Mouse (Mus musculus) kidney, adult 11 months (tissue): ENCODE measurements around the gene Marcks.
A peak's percentile ranks its signal among the peaks of the same experiment; 100 is the strongest.

Experiments
- DNase-seq: peaks from one replicate; pipeline ENCODE4 v3.0.0; 2022

Gene Marcks

GRCm38 (mm10) chr10:37138778-37139442, at the start of gene Marcks:
Gene Marcks (minus strand): TSS chr10:37138920.
- peak; percentile 69 for DNase-seq

DNA sequence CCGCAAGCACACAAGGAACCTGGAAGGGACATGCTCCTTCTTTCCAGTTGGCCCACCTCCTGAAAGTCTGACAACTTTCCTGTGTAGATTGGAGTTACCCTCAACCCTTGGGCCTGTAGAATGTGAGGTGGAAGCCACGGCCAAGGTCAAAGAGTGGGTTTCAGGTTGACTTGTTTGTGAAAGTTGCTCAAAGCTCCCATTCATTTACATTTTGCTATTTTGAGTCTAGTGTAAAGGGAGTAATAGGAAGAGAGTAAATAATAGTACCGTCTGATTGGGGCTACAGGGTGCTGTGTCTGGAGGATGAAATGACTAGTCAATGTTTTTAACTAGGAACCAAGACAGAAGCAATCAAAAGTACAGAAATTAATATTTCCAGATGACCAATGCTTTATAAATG, 38.4 kb upstream of the Marcks start:
- DNase-seq, result no peak

- DNase-seq, result no peak
Observed at GRCm38 (mm10) chr10:37172416-37172950, 33.8 kb upstream of the Marcks start.

DNA sequence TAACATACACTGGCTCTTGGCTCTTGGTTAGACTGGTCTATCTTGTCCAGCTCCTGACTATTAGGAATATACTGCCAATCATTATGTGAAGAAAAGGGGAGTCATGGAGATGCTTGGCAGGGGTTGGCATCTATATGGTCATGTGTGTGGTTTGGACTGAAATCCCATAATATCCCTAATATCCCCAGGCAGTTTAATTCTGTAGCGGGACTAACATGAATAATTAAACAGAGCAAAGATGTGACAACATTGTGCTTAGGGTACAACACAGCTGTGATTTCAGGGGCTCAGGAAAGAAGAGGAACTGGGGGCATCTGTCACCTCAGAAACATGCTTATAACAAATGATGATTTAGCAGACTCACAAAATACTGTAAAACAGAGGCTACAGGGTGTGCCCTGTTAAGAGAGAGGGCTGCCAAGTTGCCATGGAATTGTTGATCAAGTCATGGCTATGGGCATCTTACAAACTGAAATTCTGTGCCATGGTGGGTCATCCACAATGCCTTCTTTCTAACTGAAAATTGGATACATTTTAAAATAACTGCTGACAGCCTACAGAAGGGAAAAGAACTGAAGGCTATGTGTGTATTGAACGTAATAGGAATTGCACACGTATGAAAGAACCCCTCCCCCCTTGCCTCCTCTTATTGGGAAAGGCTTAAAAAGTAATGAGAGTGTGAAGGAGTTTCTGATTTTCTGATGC, 33.1 kb upstream of the Marcks start:
- no peak for DNase-seq

DNA sequence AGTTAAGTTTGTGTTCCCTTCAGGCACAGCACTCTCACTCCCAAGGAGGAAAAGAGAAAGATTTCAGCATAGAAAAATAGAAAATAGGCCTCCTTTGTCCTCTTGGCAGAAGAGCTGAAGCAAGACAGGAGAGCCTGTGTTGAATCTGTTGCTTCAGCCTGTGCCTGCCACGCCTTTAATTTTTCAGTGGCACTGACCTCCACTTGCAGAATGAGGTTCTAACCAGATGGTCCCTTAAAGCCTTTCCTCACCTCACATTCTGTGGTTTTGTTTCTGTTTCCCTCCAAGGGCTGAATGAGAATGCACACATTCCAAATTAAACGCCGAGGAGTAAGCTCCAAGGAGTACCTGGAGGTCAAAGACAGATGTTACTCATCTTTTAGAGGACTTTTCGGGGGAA, 32.2 kb upstream of the Marcks start:
- DNase-seq, result no peak

- DNase-seq, result no peak
Observed at GRCm38 (mm10) chr10:37170466-37170865, 31.7 kb upstream of the Marcks start.

GRCm38 (mm10) chr10:37167527-37167926, 28.8 kb upstream of the Marcks start:
- no peak for DNase-seq

DNA sequence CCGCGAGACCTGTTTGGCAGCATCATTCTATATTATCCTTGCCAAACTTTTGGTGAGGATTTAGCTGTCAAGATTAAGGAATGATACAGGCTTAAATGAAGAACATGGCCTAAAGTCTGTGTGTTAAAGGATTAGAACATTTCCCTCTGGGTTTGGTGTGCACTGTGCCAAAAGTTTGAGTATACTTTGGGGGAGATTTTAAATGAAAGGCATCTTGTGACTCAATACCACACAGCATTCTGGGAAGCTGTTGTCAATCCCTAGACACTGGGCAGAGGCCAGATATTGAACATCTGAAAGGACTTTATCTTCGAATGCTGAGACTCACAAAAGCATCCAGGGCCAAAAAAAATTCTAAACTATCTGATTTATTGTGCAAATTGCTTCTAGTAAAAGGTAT, 21.0 kb upstream of the Marcks start:
- no peak for DNase-seq

- no peak for DNase-seq
Observed at GRCm38 (mm10) chr10:37157156-37157555, 18.4 kb upstream of the Marcks start.

DNA sequence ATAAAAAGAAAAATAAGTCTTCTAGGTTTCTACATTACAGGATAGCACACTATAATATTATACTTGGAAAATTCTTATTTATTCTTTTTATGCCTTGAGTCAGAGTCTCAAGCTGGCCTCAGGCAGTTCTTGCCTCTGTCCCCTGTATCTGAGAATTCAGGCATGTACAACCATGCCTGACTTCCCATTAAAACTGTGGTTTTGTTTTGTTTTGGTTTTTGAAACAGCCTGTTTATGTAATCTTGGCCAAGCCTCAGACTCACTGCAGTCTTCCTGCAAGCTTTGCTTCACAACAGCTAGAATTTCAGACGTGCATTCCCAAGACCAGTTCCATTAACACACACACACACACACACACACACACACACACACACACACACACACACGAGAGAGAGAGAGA, 16.4 kb upstream of the Marcks start:
- no peak for DNase-seq

DNA sequence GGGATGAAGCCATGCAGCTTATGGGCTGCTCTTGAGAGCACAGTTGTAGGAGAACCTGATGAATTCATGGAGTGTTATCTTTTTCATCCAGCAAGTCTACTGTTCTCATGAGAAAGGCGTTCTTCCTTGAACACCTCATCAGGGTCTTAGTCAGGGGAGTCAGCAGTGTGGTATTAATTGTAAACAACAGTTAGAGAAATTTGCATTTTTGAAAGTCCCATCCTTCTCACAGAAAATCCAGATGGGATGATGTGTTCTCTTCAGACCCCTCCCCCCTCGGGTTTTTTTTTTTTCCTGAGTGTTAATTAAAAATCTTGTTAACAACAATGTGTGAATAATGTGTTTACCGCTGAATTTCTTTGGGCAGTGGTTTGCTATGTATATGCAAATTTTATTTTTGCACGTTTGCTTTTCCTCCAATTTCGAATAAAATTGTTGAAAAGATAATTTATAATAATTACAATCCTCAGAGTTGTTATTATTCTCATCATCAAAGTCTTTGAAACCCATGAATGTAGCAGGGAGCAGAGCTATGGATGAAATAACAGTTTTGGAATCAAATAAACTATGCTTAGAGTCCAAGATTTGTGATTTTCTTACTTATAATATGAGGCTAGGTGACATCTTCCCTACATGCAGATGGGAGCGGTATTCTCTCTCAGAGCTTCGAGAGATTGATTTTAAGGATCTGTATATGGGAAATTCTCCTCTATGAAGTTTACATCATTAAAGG, 13.0 kb upstream of the Marcks start:
- DNase-seq, result no peak

GRCm38 (mm10) chr10:37148016-37148415, 9.3 kb upstream of the Marcks start:
- DNase-seq, result no peak

DNA sequence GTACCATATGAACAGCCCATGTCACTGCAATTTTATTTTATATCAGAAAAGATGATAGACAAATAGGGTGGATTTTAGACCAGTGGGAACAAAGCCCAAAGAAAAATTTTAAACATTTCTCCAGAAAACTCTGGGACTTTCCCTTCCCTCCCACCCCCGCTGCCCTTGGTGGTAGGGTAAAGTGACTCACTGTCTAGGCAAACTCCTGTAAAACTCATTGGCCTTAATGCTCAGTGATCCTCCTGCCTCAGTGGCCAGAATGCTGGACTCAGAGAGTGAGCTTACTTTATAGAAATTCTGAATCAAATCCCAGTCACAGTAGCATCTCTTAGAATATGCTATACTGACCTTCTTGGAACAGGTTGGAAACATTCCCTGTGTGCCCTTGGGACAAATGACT, 6.7 kb upstream of the Marcks start:
- no peak for DNase-seq

GRCm38 (mm10) chr10:37141621-37142020, 2.9 kb upstream of the Marcks start:
- DNase-seq, result no peak

GRCm38 (mm10) chr10:37140736-37141451, 2.2 kb upstream of the Marcks start:
- peak; percentile 85 for DNase-seq

DNA sequence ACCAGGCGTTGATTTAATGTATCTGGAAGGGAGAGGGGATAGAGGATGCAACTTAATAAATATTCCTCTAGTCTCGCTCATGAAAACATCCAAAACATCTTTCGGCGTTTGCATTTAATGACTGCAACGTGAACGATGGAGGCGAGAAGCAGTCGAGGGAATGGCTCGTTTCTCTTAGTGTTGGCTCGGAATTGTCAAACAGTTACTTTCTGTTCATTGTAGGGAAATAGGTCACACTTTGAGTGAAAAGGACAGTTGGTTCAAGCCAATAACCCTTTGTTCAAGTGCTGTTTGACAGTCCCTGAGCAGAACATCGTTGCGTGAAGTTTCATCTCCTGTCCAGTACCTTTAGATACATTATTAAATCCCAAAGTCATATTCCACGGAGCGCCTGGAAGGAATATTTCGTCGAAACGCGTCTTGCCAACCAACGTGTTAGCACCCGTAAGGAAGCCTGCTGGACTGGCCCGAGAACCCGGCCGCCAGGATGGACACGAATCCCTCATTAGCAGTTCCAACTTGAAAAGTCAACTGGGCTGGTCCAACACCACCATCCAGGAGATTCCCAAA, 1.5 kb upstream of the Marcks start:
- peak; percentile 7 for DNase-seq

DNA sequence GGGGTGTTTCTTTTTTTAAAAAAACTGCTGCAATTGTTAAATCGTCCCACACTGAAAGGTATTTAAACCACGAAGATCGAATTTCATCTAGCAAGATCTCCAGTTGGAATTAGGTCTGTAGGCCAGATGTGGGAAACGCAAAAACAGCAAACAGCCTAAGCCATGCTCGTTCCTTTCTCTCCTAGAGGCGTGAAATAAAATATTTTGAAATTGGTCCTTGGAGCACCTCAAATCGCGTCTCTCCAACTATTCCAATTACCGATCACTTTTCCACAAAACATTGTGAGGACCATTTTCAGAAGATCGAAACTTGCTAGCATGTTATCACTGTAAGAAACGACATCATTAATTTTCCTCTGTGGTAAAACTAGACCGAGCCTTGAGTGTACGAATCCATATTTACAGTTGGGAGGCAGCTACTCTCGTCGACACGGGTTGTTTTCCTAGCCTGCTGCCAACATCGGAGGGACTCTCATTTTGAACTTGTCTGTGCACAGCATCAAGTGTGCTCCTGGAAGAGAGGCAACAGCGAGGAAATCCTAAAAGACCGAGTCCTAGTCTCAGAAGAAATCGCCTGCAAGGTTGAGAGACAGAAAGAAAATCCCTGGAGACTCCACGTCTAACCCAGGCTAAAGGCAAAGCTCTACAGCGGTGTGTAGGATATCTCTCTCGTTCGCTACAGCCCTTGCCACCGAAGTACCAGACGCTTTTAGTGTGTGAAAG, 884 bp upstream of the Marcks start:
- DNase-seq, result peak; percentile 12

DNA sequence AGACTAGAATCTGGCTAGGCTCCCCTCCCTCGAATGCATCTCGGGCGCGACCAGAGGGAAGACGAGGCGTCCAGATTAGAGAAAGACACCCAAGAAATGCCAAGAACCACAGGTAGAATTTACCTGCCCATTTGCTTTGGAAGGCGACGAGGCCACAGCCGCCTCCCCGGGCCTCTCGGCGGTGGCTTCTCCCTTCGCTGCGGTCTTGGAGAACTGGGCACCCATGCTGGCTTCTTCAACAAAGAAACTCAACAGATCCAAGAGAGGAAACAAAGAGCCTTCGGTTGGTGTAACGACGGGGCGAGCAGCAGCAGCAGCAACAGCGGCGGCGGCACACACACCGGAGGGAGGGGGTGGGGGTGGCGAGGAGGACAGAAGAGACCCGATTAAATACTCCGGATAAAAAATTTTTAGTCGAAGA, 399 bp downstream of the Marcks start:
- DNase-seq, result peak; percentile 6

DNA sequence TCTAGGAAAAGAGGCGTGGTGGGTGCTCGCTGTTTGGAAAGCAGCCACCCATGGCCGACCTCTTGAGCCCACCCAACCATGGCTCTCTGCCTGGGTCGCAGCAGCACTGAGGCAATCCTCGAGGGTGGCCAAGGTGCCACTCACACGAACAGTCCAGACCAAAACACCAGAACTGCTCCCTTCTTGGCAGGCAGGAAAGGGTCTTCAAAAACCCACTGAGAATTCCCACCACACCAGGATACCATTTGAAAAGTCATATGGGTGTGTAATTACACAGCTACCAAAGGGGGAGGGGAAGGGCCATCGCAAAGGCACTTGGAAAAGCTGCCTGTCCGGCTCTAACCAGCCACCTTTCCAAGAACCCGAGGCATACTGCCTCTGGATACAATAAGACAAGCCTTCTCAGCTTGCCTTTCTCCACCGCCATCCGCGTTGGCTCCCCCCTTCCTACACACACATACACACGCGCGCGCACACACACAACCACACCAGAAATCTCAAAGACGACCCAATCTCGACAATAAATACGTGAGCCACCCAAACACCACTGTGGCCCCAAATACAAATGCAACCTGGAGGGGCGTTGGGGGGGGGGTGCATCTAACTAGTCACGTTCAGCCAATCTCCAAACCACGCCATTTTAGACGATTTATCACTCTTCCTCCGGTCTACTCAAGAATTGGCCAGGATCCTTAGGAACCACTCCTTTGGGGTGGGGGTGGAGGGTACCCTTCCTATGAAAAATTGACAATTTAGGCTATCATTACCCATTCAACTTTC, 999 bp downstream of the Marcks start:
- DNase-seq, result peak; percentile 36

GRCm38 (mm10) chr10:37136981-37137518, 1.7 kb downstream of the Marcks start:
- peak; percentile 76 for DNase-seq
